Mouse (Mus musculus) CH12F3 (cell line): ENCODE results near the gene Pknox1.
"Not testable (repeated sequence)": the region's sequence is repeated elsewhere in the genome, so short reads cannot be mapped to it uniquely, and the experiment has no call there.

Experiments
- in situ Hi-C: fragments of 300-500 bp; cut with MboI; formaldehyde crosslinking; loops from 2 replicates; pipeline ENCODE4 v1.14.3; 2020; ENCODE audit warnings: low sequenced_read_pairs

Gene Pknox1

GRCm38 (mm10) chr17:31590846-31591245 is 26.3 kb downstream of the Pknox1 start:
- in situ Hi-C loops, result no loop called here

- in situ Hi-C loops, result no loop called here
These were observed 30.1 kb downstream of the Pknox1 start for GRCm38 (mm10) chr17:31594590-31594989.

- in situ Hi-C loops, result no loop called here
These were observed 30.5 kb downstream of the Pknox1 start for GRCm38 (mm10) chr17:31595077-31595476.

- in situ Hi-C loops, result no loop called here
These were observed 33.4 kb downstream of the Pknox1 start for GRCm38 (mm10) chr17:31597957-31598356.

- in situ Hi-C loops, result no loop called here
These were observed 34.1 kb downstream of the Pknox1 start for GRCm38 (mm10) chr17:31598593-31598992.

DNA sequence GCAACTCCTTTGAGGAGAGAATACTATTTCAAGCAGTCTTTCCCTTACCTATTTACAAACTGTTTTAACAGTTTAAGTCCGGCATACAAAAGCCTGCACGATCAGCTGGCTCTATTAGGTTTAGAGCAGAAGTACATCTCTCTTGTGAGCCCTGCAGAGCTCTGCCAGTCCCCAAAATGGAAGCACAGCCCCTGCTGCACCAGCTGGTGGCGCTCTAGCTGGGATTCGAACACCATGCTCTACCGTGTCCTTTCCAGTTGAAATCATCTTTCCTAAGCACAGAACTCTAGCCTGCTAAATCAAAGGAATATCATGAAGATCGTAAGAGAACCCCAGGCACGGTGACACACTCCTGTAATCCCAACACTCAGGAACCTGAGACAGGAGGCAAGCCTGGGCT is 41.9 kb downstream of the Pknox1 start:
- in situ Hi-C loops, result no loop called here

- in situ Hi-C loops, result no loop called here
These were observed 42.9 kb downstream of the Pknox1 start for GRCm38 (mm10) chr17:31607256-31607951.

GRCm38 (mm10) chr17:31609173-31609572 is 44.6 kb downstream of the Pknox1 start:
- in situ Hi-C loops, result not testable (repeated sequence)

DNA sequence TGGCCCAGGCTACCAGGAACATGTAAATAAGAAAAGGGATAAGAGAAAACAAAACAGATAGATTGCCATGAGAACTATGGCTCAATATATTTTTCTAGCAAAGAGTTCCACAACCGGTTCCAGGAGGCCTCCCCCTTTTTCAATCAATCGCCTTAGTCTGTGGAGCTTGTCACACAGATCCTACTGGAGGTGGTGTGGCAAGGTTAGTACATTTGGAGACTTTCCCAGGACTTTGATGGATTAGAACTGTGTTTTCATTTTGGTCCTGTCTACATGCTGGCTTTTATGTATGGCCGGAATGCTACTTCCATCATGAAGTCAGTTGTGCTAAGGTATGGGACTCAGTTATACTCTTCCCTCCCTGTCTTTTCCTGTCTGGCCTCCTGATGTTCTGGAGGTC is 45.4 kb downstream of the Pknox1 start:
- in situ Hi-C loops, result no loop called here

DNA sequence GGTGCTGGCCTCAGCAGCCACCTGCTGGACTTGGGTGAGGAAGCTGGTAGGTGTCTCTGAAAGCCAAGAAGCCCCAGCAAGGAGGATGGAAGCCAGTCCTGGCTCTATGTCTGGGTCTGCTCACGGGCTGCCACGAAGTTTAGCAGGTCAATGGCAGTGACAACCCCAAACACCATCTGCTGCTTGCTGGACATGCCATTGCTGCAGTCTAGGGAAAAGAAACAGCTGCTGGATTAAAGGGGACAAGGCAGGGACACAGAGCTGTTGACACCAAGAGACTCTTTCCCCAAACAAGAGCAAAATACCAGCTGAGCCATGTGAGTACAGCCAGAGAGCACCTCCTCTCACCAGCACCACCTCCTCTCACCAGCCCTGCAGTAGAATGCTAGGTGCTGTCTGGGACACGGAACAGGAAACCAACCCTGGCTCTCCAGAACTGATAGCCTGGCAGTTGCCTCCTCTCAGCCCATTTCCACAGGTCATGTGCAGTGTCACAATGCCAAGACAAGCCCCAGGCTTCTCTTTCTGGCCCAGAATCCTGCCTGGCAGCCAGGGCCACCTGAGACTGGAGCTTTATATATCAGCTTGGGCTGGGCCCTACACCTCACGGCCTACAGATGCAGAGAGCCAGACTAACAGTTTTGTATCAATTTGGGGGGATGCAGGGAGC is 48.7 kb downstream of the Pknox1 start:
- in situ Hi-C loops, result no loop called here

DNA sequence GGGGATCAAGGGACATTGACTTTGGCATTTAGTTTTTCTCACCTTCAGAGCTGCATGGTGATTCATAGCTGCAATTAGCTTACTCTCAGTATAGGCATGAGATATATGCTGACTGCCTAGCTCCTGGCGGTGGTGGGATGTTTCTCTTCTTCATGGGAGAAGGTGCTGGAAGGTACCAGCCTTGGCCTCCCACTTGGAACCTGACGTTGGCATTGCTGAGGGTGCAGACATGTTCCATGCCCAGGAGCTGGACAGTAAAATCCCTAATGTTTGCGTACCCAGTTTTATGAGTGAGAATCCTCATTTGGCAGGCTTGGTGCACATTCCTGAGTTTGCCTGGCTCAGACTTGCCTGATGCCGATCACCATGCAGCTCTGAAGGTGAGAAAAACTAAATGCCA is 58.6 kb downstream of the Pknox1 start:
- in situ Hi-C loops, result no loop called here

GRCm38 (mm10) chr17:31627961-31628360 is 63.4 kb downstream of the Pknox1 start:
- in situ Hi-C loops, result no loop called here

GRCm38 (mm10) chr17:31631081-31631800 is 66.7 kb downstream of the Pknox1 start:
- in situ Hi-C loops, result no loop called here

- in situ Hi-C loops, result no loop called here
These were observed 68.5 kb downstream of the Pknox1 start for GRCm38 (mm10) chr17:31633007-31633406.

GRCm38 (mm10) chr17:31634896-31635295 is 70.4 kb downstream of the Pknox1 start:
- in situ Hi-C loops, result no loop called here

- in situ Hi-C loops, result no loop called here
These were observed 71.2 kb downstream of the Pknox1 start for GRCm38 (mm10) chr17:31635781-31636180.

DNA sequence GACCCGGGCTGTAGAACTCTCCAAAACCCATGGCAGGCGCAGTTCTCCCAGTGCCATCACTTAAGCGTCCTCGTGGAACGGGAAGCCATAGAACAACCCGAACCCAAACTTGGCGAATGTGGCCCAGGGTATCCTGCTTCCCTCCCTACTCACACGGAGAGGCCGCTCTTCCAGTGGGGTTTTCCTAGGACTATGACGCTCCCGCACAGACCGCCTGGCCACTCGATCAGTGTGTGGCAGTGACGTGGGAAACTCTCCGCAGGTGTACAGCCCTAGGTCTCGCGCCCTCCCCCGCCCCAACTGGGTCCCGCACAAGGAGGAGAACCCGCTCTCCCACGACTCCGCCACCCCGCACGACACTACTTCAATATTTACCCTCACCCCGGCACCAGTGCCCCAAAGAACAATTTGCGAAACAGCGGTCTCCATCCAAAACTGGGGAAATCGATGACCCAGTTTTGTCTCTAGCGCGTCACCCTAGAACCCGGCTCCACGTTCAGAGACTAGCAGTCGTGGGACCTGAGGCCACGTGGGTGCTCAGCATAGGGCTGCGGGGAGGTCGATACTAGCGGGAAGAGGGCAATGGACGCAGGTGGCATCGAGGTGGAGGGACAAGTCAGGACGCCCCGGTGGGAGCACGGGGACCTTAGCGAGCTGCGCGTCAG is 71.9 kb downstream of the Pknox1 start:
- in situ Hi-C loops, result no loop called here

DNA sequence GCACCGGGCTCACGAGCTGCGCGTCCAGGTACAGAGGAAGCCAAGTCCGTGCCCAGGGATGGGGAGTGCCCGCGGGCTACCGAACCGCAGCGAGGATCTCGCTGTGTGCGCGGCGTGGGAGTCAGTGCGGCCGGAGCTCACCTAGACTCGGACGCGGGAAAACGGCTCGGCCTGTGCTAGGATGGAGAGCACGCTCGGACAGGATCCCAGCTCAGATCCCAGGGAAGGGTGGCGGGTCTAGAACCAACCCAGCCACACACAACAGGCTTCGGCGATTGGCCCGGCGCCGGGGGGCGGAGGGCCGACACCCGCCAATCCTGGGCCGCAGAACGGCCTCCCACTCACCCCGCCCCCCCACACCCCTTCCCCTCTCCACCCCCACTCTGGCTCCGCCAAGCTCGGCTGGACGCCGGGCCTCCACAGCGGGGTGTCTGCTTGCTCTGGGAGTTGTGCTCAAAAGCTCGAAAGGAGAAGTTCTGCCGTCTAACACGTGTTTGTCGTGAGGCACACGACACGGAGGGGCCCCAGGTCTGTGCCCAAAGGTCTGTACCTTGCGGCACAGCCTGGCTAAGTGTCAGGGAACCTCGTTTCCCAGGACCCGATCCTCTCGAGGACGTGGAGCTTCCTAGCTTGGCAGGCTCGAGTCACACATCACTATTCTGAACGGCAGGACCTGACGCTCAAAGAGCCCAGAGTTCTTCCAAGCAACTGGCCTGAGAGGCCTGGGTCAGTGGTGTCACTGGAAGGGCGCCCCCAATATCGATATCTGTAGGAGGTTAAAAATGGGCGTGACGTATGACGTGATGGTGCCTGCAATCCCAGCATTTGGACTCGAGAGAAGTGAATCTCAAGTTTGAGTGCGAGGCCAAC is 72.6 kb downstream of the Pknox1 start, which contains the start of gene Cbs:
TSS of gene Cbs (minus strand) at position 297 of the 870 bp plus-strand sequence.
- in situ Hi-C loops, result no loop called here

GRCm38 (mm10) chr17:31637866-31638570 is 73.5 kb downstream of the Pknox1 start:
- in situ Hi-C loops, result no loop called here

GRCm38 (mm10) chr17:31639651-31640050 is 75.1 kb downstream of the Pknox1 start:
- in situ Hi-C loops, result loop anchor here (10.0 kb wide), 1 partner anchor 125 kb away; the partner anchor contains the start of gene Wdr4
